Mouse (Mus musculus) layer of hippocampus, postnatal 36 days (tissue): ENCODE data around the gene Ccdc73. TPM values are rescaled to one million over a fixed set of nuclear protein-coding genes. Genes with fewer than 3 reads are reported as not detected.

Experiments used
- DNase-seq, 2 experiments: peaks; one replicate each; pipeline ENCODE4 v3.0.0; 2022
- total RNA-seq, 2 experiments: library from RNA; stranded (reverse); gene quantifications; 2 replicates each; pipeline ENCODE4 v1.2.3; 2021

Ccdc73 gene
- total RNA-seq, 2 experiments from 2014 or later: 1.5 to 2.1 TPM

DNA sequence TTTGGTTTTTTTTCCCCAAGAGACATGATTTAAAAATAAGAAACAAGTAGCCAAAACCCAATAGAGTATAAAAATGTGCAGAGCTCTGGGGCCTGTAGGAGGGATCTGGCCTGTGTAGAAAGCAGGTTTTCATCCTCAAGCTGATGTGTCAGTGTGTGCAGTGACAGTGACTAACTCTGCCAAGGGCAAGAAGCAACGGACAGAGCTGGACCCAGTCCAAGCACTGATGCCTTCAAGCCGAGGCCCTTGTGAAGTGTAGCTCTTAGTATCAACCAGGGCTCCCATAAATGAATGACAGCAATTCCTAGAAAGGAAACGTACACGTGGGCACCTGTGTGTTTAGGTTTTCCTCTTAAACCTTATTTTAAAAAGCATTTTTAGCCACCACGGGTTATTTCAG is 161.2 kb downstream of the Ccdc73 start:
- no peak for DNase-seq

DNA sequence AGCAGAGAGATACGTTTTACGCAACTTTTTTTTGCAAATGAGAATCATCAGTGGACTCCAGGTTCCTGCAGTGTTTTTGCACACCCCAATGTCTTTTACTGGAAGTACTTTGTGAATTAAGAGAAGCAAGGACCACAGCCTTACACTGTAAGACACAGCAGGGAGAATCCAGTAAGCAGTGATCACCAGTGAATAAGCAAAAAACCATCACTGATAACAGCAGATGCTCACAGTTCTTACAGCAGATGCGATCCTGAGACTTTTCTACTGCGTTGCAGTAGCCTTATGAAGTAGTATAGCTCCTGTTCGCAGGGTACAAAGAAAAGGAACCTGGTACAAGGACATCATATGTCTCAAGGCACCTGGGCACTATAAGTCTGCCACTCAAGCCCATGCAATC is 162.9 kb downstream of the Ccdc73 start:
- no peak for DNase-seq

DNA sequence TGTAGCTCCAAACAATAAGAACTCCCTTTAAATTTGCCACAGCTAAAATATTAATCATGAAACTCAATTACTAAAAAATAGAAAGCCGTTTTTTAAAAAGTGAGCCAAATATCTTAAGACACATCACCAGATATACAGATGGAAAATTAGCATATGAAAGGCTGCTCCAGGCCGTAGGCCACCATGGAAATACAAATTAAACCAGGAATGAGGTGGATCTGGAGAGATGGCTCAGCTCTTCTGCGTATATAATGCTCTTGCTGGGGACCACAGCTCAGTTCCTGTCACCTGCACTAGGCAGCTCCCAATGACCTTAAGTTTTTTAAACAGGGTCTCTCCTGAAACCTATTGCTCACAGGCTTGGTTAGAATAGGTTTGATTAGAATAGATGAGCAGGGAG is 166.5 kb downstream of the Ccdc73 start:
- no peak for DNase-seq

DNA sequence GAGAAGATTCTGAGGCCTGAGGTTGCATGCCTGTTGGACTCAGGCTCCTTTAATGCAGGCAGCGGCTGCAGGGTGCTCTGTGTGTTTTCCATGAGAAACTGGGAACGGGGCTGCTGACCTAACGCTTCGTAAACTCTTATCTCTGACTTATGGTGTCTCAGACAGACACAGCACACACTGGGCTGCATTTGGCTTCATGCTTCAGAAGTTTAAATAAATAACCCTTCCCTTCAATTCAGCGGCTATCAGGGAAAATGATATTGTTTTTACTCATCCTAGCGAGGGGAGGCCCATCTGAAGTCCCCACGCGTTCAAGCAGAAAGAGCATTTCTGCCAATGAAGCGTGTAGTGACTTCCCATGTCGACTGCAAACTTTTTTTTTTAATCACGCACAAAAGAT is 168.4 kb downstream of the Ccdc73 start:
- no peak for DNase-seq

DNA sequence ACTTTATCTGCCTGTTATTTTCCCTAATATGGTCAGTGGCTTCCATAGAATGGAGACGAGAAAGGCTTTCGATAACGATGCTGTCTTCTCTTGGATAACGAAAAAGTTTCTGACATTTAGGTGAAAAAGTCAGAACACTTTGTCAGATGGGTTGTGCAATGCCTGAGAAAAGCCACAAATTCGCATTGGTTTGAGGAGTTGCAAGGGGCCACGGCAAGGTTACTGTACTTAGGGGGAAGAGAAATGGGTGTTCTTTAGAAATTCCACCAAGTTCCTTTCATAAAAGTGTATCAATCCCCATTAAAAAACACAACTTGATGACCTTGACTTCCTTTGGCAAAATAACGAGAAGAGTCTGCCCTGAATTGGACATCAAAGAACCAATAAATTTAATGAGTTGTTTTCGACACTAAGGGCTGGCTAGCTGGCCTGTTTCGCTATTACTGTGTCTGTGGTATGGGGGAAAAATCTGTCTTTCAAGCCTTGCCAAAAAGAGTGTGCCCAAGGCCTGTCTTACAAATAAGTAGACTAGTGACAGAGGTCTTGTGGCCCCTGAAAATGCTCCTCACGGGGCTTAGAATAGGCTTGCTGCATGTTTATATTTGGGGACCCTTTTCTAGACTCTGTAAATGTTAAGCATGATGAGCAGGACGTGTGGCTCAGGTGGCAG is 168.9 kb downstream of the Ccdc73 start:
- no peak for DNase-seq

DNA sequence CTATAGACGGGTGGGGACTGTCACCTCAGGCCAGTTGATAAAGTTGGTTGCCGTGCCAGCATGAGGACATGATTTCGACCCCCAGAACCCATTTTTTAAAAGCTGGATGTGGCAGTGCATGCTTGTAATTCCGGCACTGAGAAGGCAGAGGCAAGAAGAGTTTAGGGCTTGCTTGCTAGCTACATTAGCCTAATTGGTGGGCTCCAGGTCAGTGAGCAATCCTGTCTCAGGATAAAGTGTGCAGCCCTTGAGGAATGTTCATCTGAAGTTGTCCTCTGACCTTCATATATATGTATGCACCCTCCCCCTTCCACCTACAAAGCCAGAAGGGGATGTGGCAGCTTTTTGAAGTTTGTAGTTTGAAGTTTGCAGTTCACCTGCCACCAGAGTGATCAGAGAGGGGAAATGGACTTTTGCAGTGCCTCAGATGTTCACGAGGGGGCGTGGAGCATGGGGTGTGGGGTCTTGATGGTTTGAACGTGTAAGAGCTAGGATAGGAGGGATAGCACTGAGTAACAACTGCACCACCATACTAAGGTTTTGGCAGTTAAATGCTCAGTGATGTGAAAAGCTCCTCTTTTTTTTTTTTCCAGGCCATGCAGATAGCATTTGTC is 170.5 kb downstream of the Ccdc73 start:
- no peak for DNase-seq

DNA sequence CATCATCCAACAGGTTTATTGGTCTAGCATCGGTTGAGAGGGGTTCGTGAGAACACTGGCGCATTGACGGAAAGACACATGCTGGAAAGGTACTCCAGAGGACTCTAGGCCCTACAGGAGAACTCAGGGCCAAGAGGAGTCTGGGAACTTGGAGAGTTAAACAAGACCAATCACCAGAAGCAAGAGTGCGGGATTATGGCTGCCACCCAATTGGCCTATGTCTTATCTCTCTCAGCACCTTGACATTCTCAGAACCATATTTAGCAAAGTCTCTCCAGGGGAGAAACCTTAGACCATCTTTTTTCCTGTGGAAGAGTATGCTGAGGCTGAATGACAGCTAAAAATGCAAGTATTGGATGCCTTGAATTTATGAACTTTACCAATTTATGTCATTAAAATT is 171.3 kb downstream of the Ccdc73 start:
- no peak for DNase-seq

DNA sequence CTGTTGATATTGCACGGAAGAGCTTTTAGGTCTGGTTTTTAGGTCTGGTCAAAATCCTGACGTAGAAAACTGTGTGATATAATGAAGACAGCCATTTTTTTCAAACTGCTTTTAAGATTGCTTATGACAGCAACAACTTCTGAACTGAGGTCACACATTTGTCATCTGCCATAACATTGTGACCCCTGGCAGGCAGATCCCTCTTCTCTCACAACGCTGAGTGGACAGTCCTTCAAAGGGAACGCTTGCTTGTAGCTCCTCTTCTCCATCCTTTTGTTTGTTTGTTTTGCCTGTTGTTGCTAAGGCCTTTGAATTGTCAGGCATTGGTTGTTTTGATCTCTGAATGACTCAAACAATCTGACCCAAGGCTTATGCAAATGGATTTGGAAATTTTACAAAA is 173.3 kb downstream of the Ccdc73 start:
- no peak for DNase-seq

DNA sequence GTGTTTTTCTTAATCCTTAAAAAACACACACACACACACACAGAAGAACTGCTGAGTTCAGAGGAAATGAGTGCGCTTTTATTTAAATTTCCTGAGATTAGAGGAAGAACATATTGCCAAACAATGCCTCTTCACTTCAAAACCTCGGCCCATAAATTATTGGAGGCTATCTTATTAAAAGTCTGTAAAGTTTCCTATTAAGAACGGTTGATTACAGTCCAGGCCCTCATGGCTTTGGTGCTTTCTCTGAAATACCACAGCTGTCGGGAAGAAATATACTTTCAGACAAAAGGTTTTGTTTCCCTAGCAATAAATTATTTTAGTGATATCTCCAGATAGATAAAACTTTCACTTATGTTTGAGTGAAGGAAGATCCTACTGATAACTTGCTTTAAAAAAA is 175.5 kb downstream of the Ccdc73 start:
- no peak for DNase-seq

DNA sequence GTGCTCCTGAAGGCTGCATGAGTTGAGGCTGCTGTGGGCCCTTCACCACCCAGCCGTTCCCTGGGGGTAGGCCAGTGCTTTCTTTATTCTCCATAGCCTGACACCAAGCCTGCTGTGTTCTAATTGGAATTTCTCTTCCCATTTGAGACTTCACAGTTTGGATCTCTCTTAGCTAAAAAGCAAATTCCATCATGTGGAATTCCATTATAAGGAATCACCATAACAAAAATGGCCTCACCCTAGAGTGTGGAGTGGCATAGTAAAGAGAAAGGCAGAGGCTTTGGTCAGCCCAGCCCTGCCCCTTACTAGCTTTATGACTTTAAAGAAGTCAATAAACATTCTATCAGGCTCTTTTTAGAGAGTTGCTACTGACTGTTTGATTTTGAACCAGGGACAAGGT is 180.7 kb downstream of the Ccdc73 start:
- DNase-seq: no peak

DNA sequence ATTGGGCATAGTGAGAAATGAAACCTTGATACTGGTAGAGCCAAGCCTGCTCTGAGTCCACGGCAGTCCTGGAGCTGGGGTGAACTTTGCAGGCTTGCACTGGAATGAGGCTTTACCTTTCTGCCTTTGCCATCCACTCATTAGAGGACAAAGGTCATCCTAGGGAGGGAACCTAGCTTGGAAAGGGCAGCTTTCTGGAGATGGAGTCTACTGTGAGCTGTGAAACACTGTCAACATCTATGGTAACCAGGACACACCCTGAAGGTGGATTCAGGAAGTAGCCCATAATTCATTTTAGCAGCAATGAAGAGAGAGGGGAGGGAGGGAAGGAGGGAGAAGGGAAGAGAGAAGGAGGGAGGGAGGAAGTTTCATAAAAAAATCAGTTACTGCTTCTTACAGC is 187.9 kb downstream of the Ccdc73 start:
- no peak for DNase-seq

DNA sequence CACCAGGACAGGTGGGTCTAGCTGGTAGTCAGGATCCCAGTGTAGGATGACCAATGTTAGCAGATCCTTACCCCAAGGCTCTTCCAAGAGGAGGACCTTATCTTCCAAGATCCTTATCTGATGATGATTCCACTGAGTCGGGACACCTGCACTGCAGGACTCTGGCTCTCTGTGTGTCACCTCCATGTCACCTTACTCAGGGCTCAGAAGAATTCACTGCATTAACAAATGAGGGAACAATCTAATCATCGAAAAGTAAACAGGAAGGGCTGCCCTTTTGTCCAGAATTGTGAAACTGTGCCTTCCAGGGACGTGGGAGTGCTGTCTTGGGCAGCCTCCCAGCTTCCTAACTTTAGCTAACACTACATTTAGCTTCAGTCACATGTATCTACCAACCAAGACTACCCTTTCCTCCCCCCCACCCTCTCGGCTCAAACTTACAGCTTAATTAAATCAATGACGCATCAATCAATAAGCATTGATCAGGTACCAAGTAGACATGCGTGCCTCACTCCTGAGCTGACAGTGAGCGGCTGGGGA is 191.0 kb downstream of the Ccdc73 start:
- DNase-seq: no peak

DNA sequence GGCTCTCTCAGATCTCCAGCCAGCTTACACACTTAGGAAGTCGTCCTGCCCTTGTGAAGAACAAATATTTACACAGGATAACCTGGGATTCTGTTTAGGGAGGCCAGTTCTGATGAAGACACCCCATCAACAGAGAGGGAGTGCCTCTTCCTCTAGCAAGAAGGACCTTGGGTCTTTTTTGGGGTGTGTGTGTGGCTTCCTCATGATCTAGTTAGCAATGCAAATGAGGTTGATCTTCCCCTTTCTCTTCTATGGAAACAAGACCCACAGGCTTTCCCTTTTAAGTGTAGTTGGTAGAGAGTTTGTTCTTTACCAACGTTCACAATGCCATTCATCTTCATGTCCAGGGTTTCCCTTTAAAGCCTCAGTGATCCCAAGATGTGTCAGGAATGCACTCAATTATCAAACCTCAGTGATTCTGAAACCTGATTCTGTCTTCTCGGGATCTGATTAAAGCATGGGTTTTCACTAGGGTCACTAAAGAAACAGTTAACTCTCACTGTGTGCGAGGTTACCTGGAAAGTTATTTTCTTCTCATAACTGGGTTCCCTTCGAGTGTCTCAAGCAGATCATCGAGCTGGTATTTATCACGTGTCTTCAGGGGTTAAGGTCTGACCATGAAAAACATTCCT is 195.3 kb downstream of the Ccdc73 start:
- DNase-seq: no peak

Other genes starting within 250 kb of the Ccdc73 start
- gene Tcp11l1, start 155.6 kb upstream of the Ccdc73 start, total RNA-seq: 10 to 100 TPM; 40.8 to 44.0 TPM
- gene Pin1rt1, start 151.4 kb upstream of the Ccdc73 start, total RNA-seq: not detected
- gene Depdc7, start 124.9 kb upstream of the Ccdc73 start, total RNA-seq: 1 to 10 TPM; 1.9 to 2.2 TPM
- 10 to 100 TPM; 10.5 to 11.3 TPM for gene Qser1, start 51.0 kb upstream of the Ccdc73 start, total RNA-seq
- under 1 TPM; 0.20 to 0.56 TPM for gene Prrg4, start 17.9 kb upstream of the Ccdc73 start, total RNA-seq
- gene Eif3m, start 149.3 kb downstream of the Ccdc73 start, total RNA-seq: 100 to 1,000 TPM in 1 of 2 experiments, 10 to 100 TPM in 1; 97.1 to 101 TPM
- gene Gm11060, start 224.2 kb downstream of the Ccdc73 start, total RNA-seq: not detected